Mouse (Mus musculus): ENCODE results near the gene Pde4d. TPM values are rescaled to one million over a fixed set of nuclear protein-coding genes. Genes with fewer than 3 reads are reported as not detected.

Gene Pde4d
- polyA plus RNA-seq, 1 experiment from 2014 or later, result 29.2 TPM

GRCm38 (mm10) chr13:108861707-108862106, 412.0 kb downstream of the Pde4d start:
- ATAC-seq (ENCODE audit: insufficient number of reproducible peaks, insufficient read depth, low FRiP score, low read depth), result no peak; the same call in 1 of the 2 replicates
- Histone ChIP-seq H3K4me1 (ENCODE audit: control insufficient read depth in 2 of 2, insufficient read depth in 2 of 2, low read length in 2 of 2) (peaks cover 0 to 2% of the 10 kb centered on the region in 2 experiments; a peak in 1 of 4 replicates), H3K4me2 (ENCODE audit: low read length) (no peak overlapping the region), H3K27me3 (ENCODE audit: control insufficient read depth, insufficient read depth, low read length) (no peaks in the 10 kb centered on the region), H3K4me3 (ENCODE audit: control insufficient read depth in 1 of 2, insufficient read depth in 1 of 2, low read depth in 1 of 2, low read length in 2 of 2) (no peak overlapping the region), H3K9me3 (ENCODE audit: control insufficient read depth, low read length) (no peaks in the 10 kb centered on the region), H3K9ac (ENCODE audit: low read length) (no peak overlapping the region), H3K36me3 (ENCODE audit: control insufficient read depth, insufficient read depth, low read length) (no peaks in the 10 kb centered on the region), H3K27ac (replicated peaks in 1 of 2; ENCODE audit: control insufficient read depth in 1 of 2, insufficient read depth in 1 of 2, low read depth in 2 of 2, low read length in 2 of 2) (no peak overlapping the region)
- WGBS, result 60% methylated on average over 7 of the region's 7 CpGs

- Histone ChIP-seq H3K27me3 (ENCODE audit: control insufficient read depth, insufficient read depth, low read length) (no peaks in the 10 kb centered on the region), H3K9me3 (ENCODE audit: control insufficient read depth, low read length) (no peaks in the 10 kb centered on the region), H3K4me3 (ENCODE audit: control insufficient read depth in 1 of 2, insufficient read depth in 1 of 2, low read depth in 1 of 2, low read length in 2 of 2) (no peak overlapping the region), H3K4me2 (ENCODE audit: low read length) (no peak overlapping the region), H3K9ac (ENCODE audit: low read length) (no peak overlapping the region), H3K4me1 (ENCODE audit: control insufficient read depth in 2 of 2, insufficient read depth in 2 of 2, low read length in 2 of 2) (peaks cover 0 to 2% of the 10 kb centered on the region in 2 experiments; a peak in 1 of 4 replicates), H3K36me3 (ENCODE audit: control insufficient read depth, insufficient read depth, low read length) (no peaks in the 10 kb centered on the region), H3K27ac (replicated peaks in 1 of 2; ENCODE audit: control insufficient read depth in 1 of 2, insufficient read depth in 1 of 2, low read depth in 2 of 2, low read length in 2 of 2) (no peak overlapping the region)
- 76% methylated on average over 5 of the region's 5 CpGs for WGBS
- no peak for ATAC-seq (ENCODE audit: insufficient number of reproducible peaks, insufficient read depth, low FRiP score, low read depth)
Measured at GRCm38 (mm10) chr13:108862173-108862572, 412.4 kb downstream of the Pde4d start.

- no peak overlapping the region for H3K27ac ChIP-seq (replicated peaks in 1 of 2; ENCODE audit: control insufficient read depth in 1 of 2, insufficient read depth in 1 of 2, low read depth in 2 of 2, low read length in 2 of 2)
- H3K9me3 ChIP-seq (ENCODE audit: control insufficient read depth, low read length), result no peaks in the 10 kb centered on the region
- 80% methylated on average over 5 of the region's 5 CpGs for WGBS
- H3K9ac ChIP-seq (ENCODE audit: low read length), result no peak overlapping the region
- no peak overlapping the region for H3K4me3 ChIP-seq (ENCODE audit: control insufficient read depth in 1 of 2, insufficient read depth in 1 of 2, low read depth in 1 of 2, low read length in 2 of 2)
- H3K36me3 ChIP-seq (ENCODE audit: control insufficient read depth, insufficient read depth, low read length), result no peaks in the 10 kb centered on the region
- ATAC-seq (ENCODE audit: insufficient number of reproducible peaks, insufficient read depth, low FRiP score, low read depth), result no peak
- H3K27me3 ChIP-seq (ENCODE audit: control insufficient read depth, insufficient read depth, low read length), result no peaks in the 10 kb centered on the region
- H3K4me2 ChIP-seq (ENCODE audit: low read length), result no peak overlapping the region
- H3K4me1 ChIP-seq (ENCODE audit: control insufficient read depth in 2 of 2, insufficient read depth in 2 of 2, low read length in 2 of 2), result no peaks in the 10 kb centered on the region
Measured at GRCm38 (mm10) chr13:108900160-108900559, 450.4 kb downstream of the Pde4d start.

- Histone ChIP-seq H3K9ac (ENCODE audit: low read length) (no peak overlapping the region), H3K9me3 (ENCODE audit: control insufficient read depth, low read length) (no peaks in the 10 kb centered on the region), H3K36me3 (ENCODE audit: control insufficient read depth, insufficient read depth, low read length) (no peaks in the 10 kb centered on the region), H3K27ac (replicated peaks in 1 of 2; ENCODE audit: control insufficient read depth in 1 of 2, insufficient read depth in 1 of 2, low read depth in 2 of 2, low read length in 2 of 2) (no peak overlapping the region), H3K27me3 (ENCODE audit: control insufficient read depth, insufficient read depth, low read length) (no peaks in the 10 kb centered on the region), H3K4me1 (ENCODE audit: control insufficient read depth in 2 of 2, insufficient read depth in 2 of 2, low read length in 2 of 2) (no peaks in the 10 kb centered on the region), H3K4me2 (ENCODE audit: low read length) (no peak overlapping the region), H3K4me3 (ENCODE audit: control insufficient read depth in 1 of 2, insufficient read depth in 1 of 2, low read depth in 1 of 2, low read length in 2 of 2) (no peak overlapping the region)
- WGBS, result 77% methylated on average over 2 of the region's 2 CpGs
- ATAC-seq (ENCODE audit: insufficient number of reproducible peaks, insufficient read depth, low FRiP score, low read depth), result no peak
Measured at GRCm38 (mm10) chr13:108905121-108905520, 455.4 kb downstream of the Pde4d start.

GRCm38 (mm10) chr13:108909193-108909592, 459.4 kb downstream of the Pde4d start:
- Histone ChIP-seq H3K4me1 (ENCODE audit: control insufficient read depth in 2 of 2, insufficient read depth in 2 of 2, low read length in 2 of 2) (peaks cover 0 to 1% of the 10 kb centered on the region in 2 experiments; a peak in 2 of 4 replicates), H3K27me3 (ENCODE audit: control insufficient read depth, insufficient read depth, low read length) (no peaks in the 10 kb centered on the region), H3K9me3 (ENCODE audit: control insufficient read depth, low read length) (no peaks in the 10 kb centered on the region), H3K9ac (ENCODE audit: low read length) (no peak overlapping the region), H3K27ac (replicated peaks in 1 of 2; ENCODE audit: control insufficient read depth in 1 of 2, insufficient read depth in 1 of 2, low read depth in 2 of 2, low read length in 2 of 2) (no peak overlapping the region), H3K4me2 (ENCODE audit: low read length) (no peak overlapping the region), H3K36me3 (ENCODE audit: control insufficient read depth, insufficient read depth, low read length) (no peaks in the 10 kb centered on the region), H3K4me3 (ENCODE audit: control insufficient read depth in 1 of 2, insufficient read depth in 1 of 2, low read depth in 1 of 2, low read length in 2 of 2) (no peak overlapping the region)
- ATAC-seq (ENCODE audit: insufficient number of reproducible peaks, insufficient read depth, low FRiP score, low read depth), result no peak
- 76% methylated on average over 2 of the region's 2 CpGs for WGBS

- Histone ChIP-seq H3K27ac (replicated peaks in 1 of 2; ENCODE audit: control insufficient read depth in 1 of 2, insufficient read depth in 1 of 2, low read depth in 2 of 2, low read length in 2 of 2) (no peak overlapping the region), H3K27me3 (ENCODE audit: control insufficient read depth, insufficient read depth, low read length) (no peaks in the 10 kb centered on the region), H3K4me1 (ENCODE audit: control insufficient read depth in 2 of 2, insufficient read depth in 2 of 2, low read length in 2 of 2) (peaks cover 2 to 7% of the 10 kb centered on the region in 2 experiments; a peak in 3 of 4 replicates), H3K4me2 (ENCODE audit: low read length) (no peak overlapping the region), H3K4me3 (ENCODE audit: control insufficient read depth in 1 of 2, insufficient read depth in 1 of 2, low read depth in 1 of 2, low read length in 2 of 2) (no peak overlapping the region), H3K9ac (ENCODE audit: low read length) (no peak overlapping the region), H3K9me3 (ENCODE audit: control insufficient read depth, low read length) (no peaks in the 10 kb centered on the region), H3K36me3 (ENCODE audit: control insufficient read depth, insufficient read depth, low read length) (no peaks in the 10 kb centered on the region)
- 23% methylated on average over 3 of the region's 3 CpGs for WGBS
- ATAC-seq (ENCODE audit: insufficient number of reproducible peaks, insufficient read depth, low FRiP score, low read depth), result no peak
Measured at GRCm38 (mm10) chr13:108914626-108915025, 464.9 kb downstream of the Pde4d start.

- Histone ChIP-seq H3K4me1 (ENCODE audit: control insufficient read depth in 2 of 2, insufficient read depth in 2 of 2, low read length in 2 of 2) (no peaks in the 10 kb centered on the region), H3K27ac (replicated peaks in 1 of 2; ENCODE audit: control insufficient read depth in 1 of 2, insufficient read depth in 1 of 2, low read depth in 2 of 2, low read length in 2 of 2) (no peak overlapping the region), H3K36me3 (ENCODE audit: control insufficient read depth, insufficient read depth, low read length) (no peaks in the 10 kb centered on the region), H3K4me3 (ENCODE audit: control insufficient read depth in 1 of 2, insufficient read depth in 1 of 2, low read depth in 1 of 2, low read length in 2 of 2) (no peak overlapping the region), H3K27me3 (ENCODE audit: control insufficient read depth, insufficient read depth, low read length) (no peaks in the 10 kb centered on the region), H3K9me3 (ENCODE audit: control insufficient read depth, low read length) (no peaks in the 10 kb centered on the region), H3K9ac (ENCODE audit: low read length) (no peak overlapping the region), H3K4me2 (ENCODE audit: low read length) (no peak overlapping the region)
- no peak for ATAC-seq (ENCODE audit: insufficient number of reproducible peaks, insufficient read depth, low FRiP score, low read depth)
- 74% methylated on average over 4 of the region's 4 CpGs for WGBS
Measured at GRCm38 (mm10) chr13:108921146-108921545, 471.4 kb downstream of the Pde4d start.

GRCm38 (mm10) chr13:108934854-108935253, 485.1 kb downstream of the Pde4d start:
- Histone ChIP-seq H3K36me3 (ENCODE audit: control insufficient read depth, insufficient read depth, low read length) (no peaks in the 10 kb centered on the region), H3K27ac (replicated peaks in 1 of 2; ENCODE audit: control insufficient read depth in 1 of 2, insufficient read depth in 1 of 2, low read depth in 2 of 2, low read length in 2 of 2) (no peak overlapping the region), H3K9me3 (ENCODE audit: control insufficient read depth, low read length) (no peaks in the 10 kb centered on the region), H3K4me3 (ENCODE audit: control insufficient read depth in 1 of 2, insufficient read depth in 1 of 2, low read depth in 1 of 2, low read length in 2 of 2) (no peak overlapping the region), H3K4me1 (ENCODE audit: control insufficient read depth in 2 of 2, insufficient read depth in 2 of 2, low read length in 2 of 2) (no peaks in the 10 kb centered on the region), H3K27me3 (ENCODE audit: control insufficient read depth, insufficient read depth, low read length) (no peaks in the 10 kb centered on the region), H3K4me2 (ENCODE audit: low read length) (no peak overlapping the region), H3K9ac (ENCODE audit: low read length) (no peak overlapping the region)
- ATAC-seq (ENCODE audit: insufficient number of reproducible peaks, insufficient read depth, low FRiP score, low read depth), result no peak
- WGBS, result 96% methylated on average over 3 of the region's 3 CpGs
